Mouse (Mus musculus): Measurements from ENCODE around the gene Dlx2. TPM values are rescaled to one million over a fixed set of nuclear protein-coding genes. Genes with fewer than 3 reads are reported as not detected.
A peak's percentile ranks its signal among the peaks of the same experiment; 100 is the strongest.

Dlx2 gene
- polyA plus RNA-seq (2015; fragmentation: Nextera tagmentation; extraction: Ambion mirVana), result 3.9 and 4.2 TPM in 2 replicates

DNA sequence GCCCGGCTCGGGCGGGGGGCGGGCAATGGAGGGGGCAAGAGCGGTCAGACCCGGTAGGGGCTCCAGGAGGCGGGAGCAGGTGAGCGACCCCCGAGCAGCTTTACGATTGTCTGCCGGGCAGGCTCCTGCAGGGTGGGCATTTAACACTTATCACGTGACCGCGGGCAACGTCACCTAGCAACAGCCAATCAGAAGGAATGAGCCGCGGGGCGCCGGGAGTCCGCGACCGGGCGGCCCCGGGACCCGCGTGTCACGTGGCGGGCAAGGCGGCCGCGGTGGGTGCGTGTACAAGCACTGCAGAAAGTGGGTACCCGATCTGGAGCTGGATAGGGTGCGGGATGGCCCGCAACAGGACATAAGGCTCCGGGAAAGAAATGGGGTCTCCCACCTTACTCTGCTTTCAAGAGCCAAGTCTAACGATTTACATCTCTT is at the start of gene Dlx2:
Dlx2 (minus strand) TSS at position 115 of the 432 bp plus-strand sequence.
- peak within 1 kb of the TSS; percentile 19; the same call in 1 of the 2 replicates for H3K27ac ChIP-seq
- H3K27me3 ChIP-seq (replicated peaks), result peaks cover 85% of the 10 kb centered on the region
- H3K9me3 ChIP-seq, result no peaks in the 10 kb centered on the region
- peak; percentile 15; the same call in 1 of the 2 replicates for ATAC-seq (ENCODE audit: insufficient read depth, low FRiP score, low read depth)
- H3K4me1 ChIP-seq, result peaks cover 26% of the 10 kb centered on the region
- H3K4me3 ChIP-seq (replicated peaks), result peak within 1 kb of the TSS; percentile 42
- no peak within 1 kb of the TSS for H3K9ac ChIP-seq
- no peaks in the 10 kb centered on the region for H3K36me3 ChIP-seq
- H3K4me2 ChIP-seq, result peak within 1 kb of the TSS; percentile 80
- under 1% methylated on average over 37 of the region's 37 CpGs for WGBS

DNA sequence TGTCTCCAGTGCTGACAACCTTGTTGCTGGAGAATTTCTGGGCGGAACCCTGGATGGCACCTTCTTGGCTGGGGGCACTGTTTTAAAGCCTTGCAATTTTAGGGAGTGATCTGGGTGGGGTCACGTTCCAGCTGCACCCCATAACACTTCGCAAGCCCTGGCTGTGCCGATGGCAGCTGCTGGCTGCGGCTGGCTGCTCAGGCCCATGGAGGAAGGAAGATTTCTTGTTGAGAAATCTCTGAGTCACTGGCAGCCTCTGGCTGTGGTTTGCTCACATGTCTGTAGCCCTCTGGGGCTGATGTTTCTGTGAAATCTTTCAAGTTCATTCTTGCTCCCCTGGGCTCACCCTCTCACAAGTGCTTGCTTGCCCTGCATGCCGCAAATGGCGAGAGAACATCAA is 47.9 kb upstream of the Dlx2 start:
- WGBS, result 66% methylated on average over 7 of the region's 7 CpGs
- ATAC-seq (ENCODE audit: insufficient read depth, low FRiP score, low read depth), result no peak

DNA sequence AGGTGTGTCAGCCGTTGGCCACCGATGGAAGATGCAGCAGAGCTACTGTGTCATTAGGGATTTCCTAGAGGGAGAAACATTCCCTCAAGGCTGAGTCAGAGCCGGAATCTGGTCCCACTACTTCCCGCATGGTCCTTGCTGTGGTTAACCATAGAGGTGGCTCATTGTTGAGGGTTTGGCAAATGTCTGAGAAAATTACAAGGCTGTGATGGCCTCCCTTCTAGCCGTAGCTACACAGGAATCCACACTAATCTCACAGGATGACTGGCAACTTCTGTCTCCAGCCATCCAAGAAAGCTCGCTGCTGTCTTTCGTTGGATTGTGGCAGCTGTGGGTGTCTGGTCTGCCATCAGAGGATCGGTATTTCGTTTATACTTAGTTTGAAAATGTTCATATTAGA is 42.6 kb upstream of the Dlx2 start:
- H3K36me3 ChIP-seq, result no peaks in the 10 kb centered on the region
- 72% methylated on average over 9 of the region's 9 CpGs for WGBS
- H3K9me3 ChIP-seq, result no peaks in the 10 kb centered on the region
- H3K4me2 ChIP-seq, result no peak overlapping the region
- H3K4me3 ChIP-seq (replicated peaks), result no peak overlapping the region
- no peaks in the 10 kb centered on the region for H3K4me1 ChIP-seq
- H3K27ac ChIP-seq, result no peak overlapping the region
- no peaks in the 10 kb centered on the region for H3K27me3 ChIP-seq (replicated peaks)
- ATAC-seq (ENCODE audit: insufficient read depth, low FRiP score, low read depth), result no peak
- H3K9ac ChIP-seq, result no peak overlapping the region

More for the DNA sequence above, 47.9 kb upstream of the Dlx2 start:
- no peak overlapping the region for H3K27ac ChIP-seq
- no peaks in the 10 kb centered on the region for H3K4me1 ChIP-seq
- no peak overlapping the region for H3K4me3 ChIP-seq (replicated peaks)
- H3K9me3 ChIP-seq, result no peaks in the 10 kb centered on the region
- no peak overlapping the region for H3K4me2 ChIP-seq
- H3K9ac ChIP-seq, result no peak overlapping the region
- H3K27me3 ChIP-seq (replicated peaks), result 0 out of 2 replicates have a peak, but pooled peaks cover 2% of the 10 kb centered on the region
- H3K36me3 ChIP-seq, result no peaks in the 10 kb centered on the region

DNA sequence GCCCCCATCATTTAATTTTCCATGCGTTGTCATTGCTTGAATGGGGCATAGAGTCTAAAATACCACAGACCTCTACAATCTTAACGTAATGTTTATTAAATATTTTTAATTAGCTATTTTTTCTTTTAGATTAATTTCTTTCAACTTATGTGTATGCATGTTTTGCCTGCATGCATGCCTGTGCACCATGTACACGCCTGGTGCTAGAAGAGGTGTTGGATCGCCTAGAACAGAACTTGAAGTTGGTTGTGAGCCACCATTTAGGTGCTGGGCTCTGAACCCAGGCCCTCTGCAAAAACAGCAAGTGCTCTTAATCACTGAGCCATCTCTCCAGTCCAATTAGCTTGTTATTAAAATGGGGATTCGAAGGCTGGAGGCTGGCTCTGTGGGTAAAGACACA is 34.9 kb upstream of the Dlx2 start:
- H3K27ac ChIP-seq, result no peak overlapping the region
- no peaks in the 10 kb centered on the region for H3K36me3 ChIP-seq
- peak overlapping the region; percentile 85 for H3K4me2 ChIP-seq
- no peaks in the 10 kb centered on the region for H3K27me3 ChIP-seq (replicated peaks)
- 0 out of 2 replicates have a peak overlapping the region, but pooled peaks have one; percentile 26 for H3K9ac ChIP-seq
- no peaks in the 10 kb centered on the region for H3K9me3 ChIP-seq
- H3K4me3 ChIP-seq (replicated peaks), result peak overlapping the region; percentile 49
- 62% methylated on average over 5 of the region's 5 CpGs for WGBS
- H3K4me1 ChIP-seq, result no peaks in the 10 kb centered on the region
- no peak for ATAC-seq (ENCODE audit: insufficient read depth, low FRiP score, low read depth)

DNA sequence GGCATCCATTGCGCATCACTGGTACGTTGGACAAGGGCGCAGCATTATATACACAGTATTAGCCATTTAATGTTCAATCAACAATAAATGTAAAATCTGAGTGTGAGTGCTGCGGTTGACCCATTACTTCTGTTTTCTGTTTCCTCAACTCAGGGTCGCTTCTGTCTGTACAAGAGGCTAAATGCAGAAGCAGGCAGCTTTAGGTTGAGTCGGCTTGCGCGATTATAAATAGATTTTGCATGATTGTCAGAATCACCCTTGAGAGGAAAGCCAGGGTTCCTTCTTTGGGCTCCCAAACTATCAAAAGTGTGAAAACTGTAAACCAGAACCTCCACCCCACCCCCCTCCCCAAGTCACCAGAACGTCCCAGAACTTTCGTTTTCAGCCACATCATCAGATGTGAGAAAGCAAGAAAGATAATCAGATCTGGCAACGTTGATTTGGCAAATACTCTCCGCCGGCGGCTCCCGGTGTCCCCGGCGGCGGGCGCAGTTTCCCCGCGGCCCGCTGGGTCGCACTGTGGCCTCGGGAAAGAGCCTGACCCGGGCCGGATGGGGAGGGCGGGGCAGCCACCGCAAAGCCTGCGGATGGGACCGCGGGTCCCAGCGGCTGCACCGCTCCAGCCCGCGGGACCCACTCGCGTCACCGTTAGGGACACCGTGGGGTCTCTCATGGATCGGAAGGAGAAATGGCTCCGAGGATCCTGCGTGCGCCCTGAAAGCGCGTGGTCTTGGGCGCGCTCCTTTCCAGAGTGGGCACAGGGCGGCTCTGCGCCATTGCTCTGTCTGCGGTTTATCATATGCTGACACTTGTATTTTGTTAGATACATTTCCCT is 34.3 kb upstream of the Dlx2 start:
- Histone ChIP-seq H3K4me2 (peak overlapping the region; percentile 85), H3K27ac (no peak overlapping the region), H3K4me1 (no peaks in the 10 kb centered on the region), H3K9me3 (no peaks in the 10 kb centered on the region), H3K27me3 (replicated peaks) (no peaks in the 10 kb centered on the region), H3K9ac (0 out of 2 replicates have a peak overlapping the region, but pooled peaks have one; percentile 26), H3K36me3 (no peaks in the 10 kb centered on the region), H3K4me3 (replicated peaks) (peak overlapping the region; percentile 49)
- whole genome bisulfite sequencing, result 10% methylated on average over 50 of the region's 50 CpGs
- peak; percentile 63; the same call in 1 of the 2 replicates for ATAC-seq (ENCODE audit: insufficient read depth, low FRiP score, low read depth)

DNA sequence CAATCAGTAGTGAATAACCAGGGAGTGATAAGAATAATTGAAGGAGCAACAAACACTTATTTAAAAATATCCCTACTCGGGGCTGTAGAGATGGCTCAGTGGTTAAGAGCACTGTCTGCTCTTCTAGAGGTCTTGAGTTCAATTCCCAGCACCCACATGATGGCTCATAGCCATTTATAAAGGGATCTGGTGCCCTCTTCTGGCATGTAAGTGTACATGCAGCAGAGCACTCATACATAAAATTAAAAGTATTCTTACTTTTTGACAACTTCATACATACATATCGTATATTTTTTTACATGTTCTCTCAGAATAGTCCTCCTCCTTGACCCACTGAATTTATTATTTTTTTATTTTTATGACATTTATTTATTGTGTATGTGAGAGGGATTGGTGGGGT is 30.5 kb upstream of the Dlx2 start:
- H3K4me2 ChIP-seq, result no peak overlapping the region
- H3K27me3 ChIP-seq (replicated peaks), result no peaks in the 10 kb centered on the region
- no peak for ATAC-seq (ENCODE audit: insufficient read depth, low FRiP score, low read depth)
- no peaks in the 10 kb centered on the region for H3K4me1 ChIP-seq
- H3K9ac ChIP-seq, result no peak overlapping the region
- H3K4me3 ChIP-seq (replicated peaks), result no peak overlapping the region
- 89% methylated on average over 2 of the region's 2 CpGs for WGBS
- no peaks in the 10 kb centered on the region for H3K36me3 ChIP-seq
- H3K9me3 ChIP-seq, result no peaks in the 10 kb centered on the region
- no peak overlapping the region for H3K27ac ChIP-seq

DNA sequence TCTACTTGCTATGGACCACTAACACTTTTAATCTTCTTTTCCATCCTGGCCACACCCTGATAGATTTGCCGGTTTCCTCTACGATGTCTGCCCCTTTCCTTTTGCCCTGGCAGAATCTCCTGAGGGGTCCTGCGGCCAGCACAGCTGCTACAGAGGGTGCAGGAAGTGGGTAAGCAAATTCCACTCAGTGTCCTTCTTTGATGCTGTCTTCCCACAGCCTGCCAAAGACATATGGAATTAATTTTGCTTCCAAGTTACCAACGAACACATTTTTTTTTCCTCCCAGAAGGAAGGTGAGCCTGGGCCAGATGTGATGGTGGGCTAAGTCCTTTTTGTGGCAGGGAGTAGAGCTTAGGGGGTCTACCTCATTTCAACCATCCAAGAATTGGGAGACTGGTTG is 27.2 kb upstream of the Dlx2 start:
- Histone ChIP-seq H3K9ac (no peak overlapping the region), H3K4me1 (no peaks in the 10 kb centered on the region), H3K27me3 (replicated peaks) (no peaks in the 10 kb centered on the region), H3K4me3 (replicated peaks) (no peak overlapping the region), H3K4me2 (no peak overlapping the region), H3K36me3 (no peaks in the 10 kb centered on the region), H3K27ac (no peak overlapping the region), H3K9me3 (no peaks in the 10 kb centered on the region)
- ATAC-seq (ENCODE audit: insufficient read depth, low FRiP score, low read depth), result no peak
- 50% methylated on average over 4 of the region's 4 CpGs for WGBS

DNA sequence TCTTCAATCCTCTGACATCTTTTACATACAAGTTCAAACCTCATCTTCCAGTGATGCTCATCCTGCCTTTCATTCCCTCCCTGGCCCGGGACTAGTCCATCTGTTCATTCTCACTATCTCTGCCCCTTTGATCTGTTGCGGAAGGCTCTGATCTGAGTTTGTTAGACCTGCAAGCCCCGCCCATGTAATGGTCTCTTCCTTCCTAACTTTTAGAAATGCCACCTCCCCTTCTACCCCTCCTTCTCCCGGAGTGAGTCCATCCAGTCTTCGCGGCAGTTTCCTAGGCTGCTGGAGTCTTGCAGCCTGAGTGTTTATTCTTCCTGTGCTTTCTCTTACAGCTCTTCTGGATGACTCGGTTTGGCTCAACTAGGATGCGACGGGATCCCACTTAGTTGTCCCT is 19.9 kb upstream of the Dlx2 start:
- H3K9ac ChIP-seq, result no peak overlapping the region
- no peak overlapping the region for H3K27ac ChIP-seq
- no peak overlapping the region for H3K4me3 ChIP-seq (replicated peaks)
- WGBS, result 70% methylated on average over 9 of the region's 9 CpGs
- ATAC-seq (ENCODE audit: insufficient read depth, low FRiP score, low read depth), result no peak
- H3K36me3 ChIP-seq, result no peaks in the 10 kb centered on the region
- no peaks in the 10 kb centered on the region for H3K9me3 ChIP-seq
- no peaks in the 10 kb centered on the region for H3K27me3 ChIP-seq (replicated peaks)
- no peak overlapping the region for H3K4me2 ChIP-seq
- H3K4me1 ChIP-seq, result no peaks in the 10 kb centered on the region

DNA sequence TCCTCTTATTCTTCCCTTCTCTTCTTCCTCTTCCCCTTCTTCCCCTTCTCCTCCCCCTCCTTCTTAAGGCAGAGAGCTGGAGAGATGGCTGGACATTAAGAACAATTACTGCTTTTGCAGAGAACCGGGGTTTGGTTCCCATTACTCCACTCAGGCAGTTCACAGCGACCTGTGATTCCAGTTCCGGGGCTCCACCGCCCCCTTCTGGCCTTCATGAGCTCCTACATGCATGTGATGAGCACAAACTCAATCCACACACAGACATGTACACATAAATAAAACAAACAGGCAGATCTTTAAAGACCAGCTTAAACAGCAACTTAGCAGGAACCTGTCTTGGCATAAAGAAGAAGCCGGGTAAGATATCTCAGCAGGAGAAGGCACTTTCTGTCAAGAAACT is 9.5 kb upstream of the Dlx2 start:
- 66% methylated on average over 5 of the region's 5 CpGs for WGBS
- H3K9ac ChIP-seq, result no peak overlapping the region
- no peaks in the 10 kb centered on the region for H3K9me3 ChIP-seq
- H3K27me3 ChIP-seq (replicated peaks), result peaks cover 25% of the 10 kb centered on the region
- H3K4me2 ChIP-seq, result no peak overlapping the region
- no peaks in the 10 kb centered on the region for H3K4me1 ChIP-seq
- no peaks in the 10 kb centered on the region for H3K36me3 ChIP-seq
- no peak overlapping the region for H3K4me3 ChIP-seq (replicated peaks)
- no peak overlapping the region for H3K27ac ChIP-seq
- no peak for ATAC-seq (ENCODE audit: insufficient read depth, low FRiP score, low read depth)

DNA sequence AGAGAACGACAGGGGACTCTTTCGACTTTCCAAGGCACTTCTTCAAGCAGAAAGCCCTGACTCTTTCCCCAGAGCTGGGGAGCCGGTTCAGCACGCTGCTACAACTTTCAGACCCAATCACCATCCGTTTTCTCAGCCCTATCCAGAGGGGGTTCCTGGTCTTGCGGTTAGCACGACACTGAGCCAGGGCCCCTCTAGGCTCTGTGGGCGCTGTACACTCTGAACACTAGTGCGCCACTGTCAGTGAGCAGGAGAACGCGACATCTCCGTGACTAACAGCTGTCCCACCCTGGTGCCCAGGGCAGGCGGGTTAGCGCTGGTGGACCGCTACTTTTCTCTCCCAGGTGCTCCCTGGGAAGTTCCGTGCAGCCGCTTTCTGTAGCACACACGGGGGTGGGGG is 5.2 kb upstream of the Dlx2 start:
- Histone ChIP-seq H3K36me3 (no peaks in the 10 kb centered on the region), H3K4me2 (no peak overlapping the region), H3K9ac (no peak overlapping the region), H3K27ac (no peak overlapping the region), H3K27me3 (replicated peaks) (peaks cover 59% of the 10 kb centered on the region), H3K4me3 (replicated peaks) (no peak overlapping the region), H3K4me1 (peaks cover 3% of the 10 kb centered on the region; the same call in 1 of the 2 replicates), H3K9me3 (no peaks in the 10 kb centered on the region)
- ATAC-seq (ENCODE audit: insufficient read depth, low FRiP score, low read depth), result no peak
- WGBS, result 2% methylated on average over 18 of the region's 18 CpGs

DNA sequence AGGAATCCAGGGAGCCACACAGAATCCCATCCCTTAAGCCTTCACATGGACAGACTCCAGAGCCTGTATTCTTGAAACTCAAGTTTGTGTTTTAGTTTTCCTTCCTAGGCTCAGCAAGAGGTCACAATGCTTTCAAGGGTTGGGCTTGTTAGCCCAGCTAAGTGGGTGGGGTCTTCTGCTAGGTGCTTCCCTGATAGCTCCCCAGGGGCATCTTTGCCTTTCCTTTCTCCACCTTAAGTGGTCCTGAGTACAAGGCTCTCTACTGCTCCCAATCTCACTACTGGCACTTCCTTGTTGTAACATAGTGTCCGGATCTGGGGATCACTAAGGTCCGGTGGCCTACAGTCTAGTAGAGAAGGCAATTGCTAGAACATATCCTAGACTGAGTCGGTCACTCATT is 3.8 kb upstream of the Dlx2 start:
- WGBS, result 26% methylated on average over 3 of the region's 3 CpGs
- H3K9me3 ChIP-seq, result no peaks in the 10 kb centered on the region
- H3K27ac ChIP-seq, result no peak overlapping the region
- H3K27me3 ChIP-seq (replicated peaks), result peaks cover 72% of the 10 kb centered on the region
- H3K36me3 ChIP-seq, result no peaks in the 10 kb centered on the region
- H3K4me2 ChIP-seq, result no peak overlapping the region
- H3K9ac ChIP-seq, result no peak overlapping the region
- H3K4me3 ChIP-seq (replicated peaks), result no peak overlapping the region
- peaks cover 16% of the 10 kb centered on the region for H3K4me1 ChIP-seq
- ATAC-seq (ENCODE audit: insufficient read depth, low FRiP score, low read depth), result no peak

DNA sequence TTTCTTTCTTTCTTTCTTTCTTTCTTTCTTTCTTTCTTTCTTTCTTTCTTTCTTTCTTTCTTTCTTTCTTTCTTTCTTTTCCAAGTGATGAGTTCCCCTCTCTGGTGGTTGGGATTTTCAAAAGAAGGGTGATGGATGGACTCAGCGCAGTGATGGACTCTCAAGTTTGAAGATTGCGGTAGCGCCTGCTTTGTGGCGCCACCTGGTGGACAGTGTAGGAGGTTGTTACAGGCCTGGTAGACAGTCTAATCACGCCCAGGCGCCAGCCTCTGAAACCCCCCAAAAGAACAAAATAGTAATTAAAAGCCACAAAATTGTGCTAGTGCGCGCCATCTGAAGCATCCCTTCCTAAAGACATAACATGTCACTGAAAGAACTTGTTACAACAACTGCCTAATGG is 1.3 kb upstream of the Dlx2 start:
- H3K4me3 ChIP-seq (replicated peaks), result no peak overlapping the region
- H3K4me2 ChIP-seq, result no peak overlapping the region
- no peak overlapping the region for H3K27ac ChIP-seq
- H3K4me1 ChIP-seq, result peaks cover 24% of the 10 kb centered on the region
- H3K9ac ChIP-seq, result no peak overlapping the region
- WGBS, result 5% methylated on average over 8 of the region's 8 CpGs
- H3K36me3 ChIP-seq, result no peaks in the 10 kb centered on the region
- H3K9me3 ChIP-seq, result no peaks in the 10 kb centered on the region
- peaks cover 85% of the 10 kb centered on the region for H3K27me3 ChIP-seq (replicated peaks)
- ATAC-seq (ENCODE audit: insufficient read depth, low FRiP score, low read depth), result no peak

All from stomach, embryonic 15.5 days (tissue).